Mouse (Mus musculus): ENCODE results near the gene Lat. TPM values are rescaled to one million over a fixed set of nuclear protein-coding genes. Genes with fewer than 3 reads are reported as not detected.

Gene Lat
- polyA plus RNA-seq, 1 experiment from 2014 or later: 2.4 TPM

DNA sequence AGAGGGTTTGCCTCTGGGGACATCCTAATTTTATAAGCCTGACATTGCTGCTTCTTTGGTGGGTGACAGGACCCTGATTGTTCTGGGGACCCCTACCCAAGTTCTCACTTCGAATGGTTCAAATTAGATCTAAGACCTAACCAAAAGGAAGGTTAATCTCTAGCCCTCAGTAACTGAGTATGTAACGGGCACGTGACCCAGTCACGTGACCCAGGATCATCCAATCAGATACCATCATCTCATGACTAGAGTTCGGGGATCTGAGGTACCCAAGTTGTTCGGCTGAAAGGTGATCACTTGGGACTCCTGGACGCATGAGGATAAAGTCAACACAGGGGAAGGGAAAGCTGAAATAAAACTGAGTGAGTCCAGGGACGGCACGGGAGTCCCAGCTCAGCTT lies 3.6 kb upstream of the Lat start:
- Histone ChIP-seq H3K4me1 (ENCODE audit: insufficient read depth, low read length) (peaks cover 13% of the 10 kb centered on the region; the same call in 1 of the 2 replicates), H3K4me2 (replicated peaks; ENCODE audit: low read depth, low read length) (no peak overlapping the region), H3K9ac (replicated peaks; ENCODE audit: low read length) (no peak overlapping the region), H3K27me3 (ENCODE audit: insufficient read depth, low read length) (no peaks in the 10 kb centered on the region), H3K27ac (ENCODE audit: low read length) (no peak overlapping the region), H3K9me3 (ENCODE audit: low read length) (no peaks in the 10 kb centered on the region), H3K4me3 (ENCODE audit: low read length) (no peak overlapping the region), H3K36me3 (ENCODE audit: insufficient read depth, low read length) (peaks cover 42% of the 10 kb centered on the region)
- 82% methylated on average over 9 of the region's 9 CpGs for WGBS
- no peak for ATAC-seq (ENCODE audit: low FRiP score, low TSS enrichment)

DNA sequence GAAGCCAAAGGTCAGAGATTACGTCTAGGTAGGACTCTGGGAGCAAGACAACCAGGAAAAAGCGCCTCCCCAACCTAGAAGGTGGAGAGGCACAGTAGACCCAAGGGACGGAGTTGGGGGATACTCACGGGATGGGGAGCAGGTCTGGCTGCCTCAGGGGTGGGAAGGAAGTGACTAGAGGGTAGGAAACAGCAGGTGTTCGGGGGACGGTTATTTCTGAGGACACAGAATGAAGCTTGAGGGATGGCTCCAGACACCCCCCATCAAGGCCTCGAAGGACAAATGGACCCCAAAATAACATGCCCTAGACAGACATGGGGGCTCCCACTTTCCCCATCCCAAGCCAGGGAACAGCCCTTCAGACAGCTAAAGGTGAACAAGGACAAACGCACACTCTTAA lies 1.0 kb downstream of the Lat start:
- H3K4me1 ChIP-seq (ENCODE audit: insufficient read depth, low read length): no peaks in the 10 kb centered on the region
- no peak overlapping the region for H3K9ac ChIP-seq (replicated peaks; ENCODE audit: low read length)
- no peak overlapping the region for H3K4me3 ChIP-seq (ENCODE audit: low read length)
- no peaks in the 10 kb centered on the region for H3K9me3 ChIP-seq (ENCODE audit: low read length)
- no peaks in the 10 kb centered on the region for H3K27me3 ChIP-seq (ENCODE audit: insufficient read depth, low read length)
- no peak overlapping the region for H3K27ac ChIP-seq (ENCODE audit: low read length)
- ATAC-seq (ENCODE audit: low FRiP score, low TSS enrichment): no peak
- no peak overlapping the region for H3K4me2 ChIP-seq (replicated peaks; ENCODE audit: low read depth, low read length)
- peaks cover 40% of the 10 kb centered on the region for H3K36me3 ChIP-seq (ENCODE audit: insufficient read depth, low read length)
- WGBS: 81% methylated on average over 8 of the region's 8 CpGs

- peaks cover 35% of the 10 kb centered on the region for H3K36me3 ChIP-seq (ENCODE audit: insufficient read depth, low read length)
- no peak for ATAC-seq (ENCODE audit: low FRiP score, low TSS enrichment)
- H3K27ac ChIP-seq (ENCODE audit: low read length): no peak overlapping the region
- no peak overlapping the region for H3K4me3 ChIP-seq (ENCODE audit: low read length)
- H3K4me1 ChIP-seq (ENCODE audit: insufficient read depth, low read length): no peaks in the 10 kb centered on the region
- H3K27me3 ChIP-seq (ENCODE audit: insufficient read depth, low read length): no peaks in the 10 kb centered on the region
- H3K9ac ChIP-seq (replicated peaks; ENCODE audit: low read length): no peak overlapping the region
- H3K4me2 ChIP-seq (replicated peaks; ENCODE audit: low read depth, low read length): no peak overlapping the region
- WGBS: 87% methylated on average over 10 of the region's 10 CpGs
- H3K9me3 ChIP-seq (ENCODE audit: low read length): no peaks in the 10 kb centered on the region
These were observed 1.7 kb downstream of the Lat start for GRCm38 (mm10) chr7:126367636-126368035.

DNA sequence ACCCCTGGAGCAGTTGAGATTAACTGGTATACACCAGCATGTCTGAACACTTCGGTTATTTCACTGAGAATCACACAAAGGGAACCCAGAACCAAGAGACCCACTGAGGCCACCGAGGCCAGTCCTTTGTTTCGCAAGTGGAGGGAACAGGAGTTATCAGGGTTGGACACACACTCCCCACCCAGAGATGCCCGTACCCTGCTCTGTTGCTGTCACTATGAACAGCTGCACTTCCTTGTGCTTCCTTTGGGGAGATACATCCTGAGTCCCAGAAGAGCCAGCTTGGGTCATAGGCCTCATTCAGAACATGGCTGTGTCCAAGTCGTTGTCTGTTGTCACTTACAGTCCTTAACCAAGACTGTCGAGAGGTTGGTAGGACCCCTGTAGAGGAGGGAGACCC lies 6.3 kb downstream of the Lat start:
- H3K4me2 ChIP-seq (replicated peaks; ENCODE audit: low read depth, low read length): no peak overlapping the region
- 84% methylated on average over 6 of the region's 6 CpGs for WGBS
- H3K27me3 ChIP-seq (ENCODE audit: insufficient read depth, low read length): no peaks in the 10 kb centered on the region
- no peak for ATAC-seq (ENCODE audit: low FRiP score, low TSS enrichment)
- H3K4me1 ChIP-seq (ENCODE audit: insufficient read depth, low read length): no peaks in the 10 kb centered on the region
- H3K36me3 ChIP-seq (ENCODE audit: insufficient read depth, low read length): 0 out of 2 replicates have a peak, but pooled peaks cover 4% of the 10 kb centered on the region
- H3K9me3 ChIP-seq (ENCODE audit: low read length): no peaks in the 10 kb centered on the region
- H3K4me3 ChIP-seq (ENCODE audit: low read length): no peak overlapping the region
- H3K9ac ChIP-seq (replicated peaks; ENCODE audit: low read length): no peak overlapping the region
- no peak overlapping the region for H3K27ac ChIP-seq (ENCODE audit: low read length)

DNA sequence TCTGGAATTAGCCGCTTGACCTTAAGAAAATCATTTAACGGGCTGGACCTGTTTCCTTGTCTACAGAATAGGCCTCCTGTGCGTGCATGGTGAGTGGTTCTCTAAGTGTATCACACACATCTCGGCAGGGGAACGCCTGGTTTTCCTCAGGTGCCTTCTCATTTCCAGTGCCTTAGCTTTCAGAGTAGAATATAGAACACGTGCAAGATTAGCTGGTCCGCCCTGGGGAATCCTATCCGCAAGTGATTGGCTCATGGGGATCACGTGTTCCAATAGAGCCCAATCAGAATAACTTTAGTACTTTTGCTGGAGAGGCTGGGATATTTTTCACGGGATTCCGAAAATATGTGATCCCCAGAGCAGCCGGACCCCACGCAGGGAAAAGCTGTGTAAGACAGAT lies 10.3 kb downstream of the Lat start:
- 69% methylated on average over 13 of the region's 13 CpGs for WGBS
- ATAC-seq (ENCODE audit: low FRiP score, low TSS enrichment): no peak
- Histone ChIP-seq H3K36me3 (ENCODE audit: insufficient read depth, low read length) (no peaks in the 10 kb centered on the region), H3K4me2 (replicated peaks; ENCODE audit: low read depth, low read length) (no peak overlapping the region), H3K9ac (replicated peaks; ENCODE audit: low read length) (no peak overlapping the region), H3K4me3 (ENCODE audit: low read length) (no peak overlapping the region), H3K27me3 (ENCODE audit: insufficient read depth, low read length) (no peaks in the 10 kb centered on the region), H3K9me3 (ENCODE audit: low read length) (no peaks in the 10 kb centered on the region), H3K27ac (ENCODE audit: low read length) (no peak overlapping the region), H3K4me1 (ENCODE audit: insufficient read depth, low read length) (no peaks in the 10 kb centered on the region)

- WGBS: 91% methylated on average over 9 of the region's 9 CpGs
- Histone ChIP-seq H3K36me3 (ENCODE audit: insufficient read depth, low read length) (no peaks in the 10 kb centered on the region), H3K4me1 (ENCODE audit: insufficient read depth, low read length) (no peaks in the 10 kb centered on the region), H3K27me3 (ENCODE audit: insufficient read depth, low read length) (no peaks in the 10 kb centered on the region), H3K4me3 (ENCODE audit: low read length) (no peak overlapping the region), H3K9me3 (ENCODE audit: low read length) (no peaks in the 10 kb centered on the region), H3K9ac (replicated peaks; ENCODE audit: low read length) (no peak overlapping the region), H3K4me2 (replicated peaks; ENCODE audit: low read depth, low read length) (no peak overlapping the region), H3K27ac (ENCODE audit: low read length) (no peak overlapping the region)
- ATAC-seq (ENCODE audit: low FRiP score, low TSS enrichment): no peak
These were observed 11.0 kb downstream of the Lat start for GRCm38 (mm10) chr7:126358413-126358812.

- no peak overlapping the region for H3K4me2 ChIP-seq (replicated peaks; ENCODE audit: low read depth, low read length)
- no peaks in the 10 kb centered on the region for H3K27me3 ChIP-seq (ENCODE audit: insufficient read depth, low read length)
- H3K4me3 ChIP-seq (ENCODE audit: low read length): no peak overlapping the region
- ATAC-seq (ENCODE audit: low FRiP score, low TSS enrichment): no peak
- no peak overlapping the region for H3K27ac ChIP-seq (ENCODE audit: low read length)
- H3K9ac ChIP-seq (replicated peaks; ENCODE audit: low read length): no peak overlapping the region
- no peaks in the 10 kb centered on the region for H3K9me3 ChIP-seq (ENCODE audit: low read length)
- no peaks in the 10 kb centered on the region for H3K4me1 ChIP-seq (ENCODE audit: insufficient read depth, low read length)
- WGBS: 87% methylated on average over 6 of the region's 6 CpGs
- H3K36me3 ChIP-seq (ENCODE audit: insufficient read depth, low read length): no peaks in the 10 kb centered on the region
These were observed 11.5 kb downstream of the Lat start for GRCm38 (mm10) chr7:126357838-126358237.

GRCm38 (mm10) chr7:126356793-126357591 lies 12.4 kb downstream of the Lat start:
- Histone ChIP-seq H3K9ac (replicated peaks; ENCODE audit: low read length) (no peak overlapping the region), H3K4me2 (replicated peaks; ENCODE audit: low read depth, low read length) (no peak overlapping the region), H3K4me1 (ENCODE audit: insufficient read depth, low read length) (no peaks in the 10 kb centered on the region), H3K27ac (ENCODE audit: low read length) (no peak overlapping the region), H3K4me3 (ENCODE audit: low read length) (no peak overlapping the region), H3K27me3 (ENCODE audit: insufficient read depth, low read length) (no peaks in the 10 kb centered on the region), H3K9me3 (ENCODE audit: low read length) (no peaks in the 10 kb centered on the region), H3K36me3 (ENCODE audit: insufficient read depth, low read length) (no peaks in the 10 kb centered on the region)
- no peak for ATAC-seq (ENCODE audit: low FRiP score, low TSS enrichment)
- whole genome bisulfite sequencing: 54% methylated on average over 7 of the region's 7 CpGs

GRCm38 (mm10) chr7:126355847-126356597 lies 13.3 kb downstream of the Lat start:
- no peaks in the 10 kb centered on the region for H3K36me3 ChIP-seq (ENCODE audit: insufficient read depth, low read length)
- H3K27me3 ChIP-seq (ENCODE audit: insufficient read depth, low read length): no peaks in the 10 kb centered on the region
- no peak overlapping the region for H3K4me3 ChIP-seq (ENCODE audit: low read length)
- WGBS: 60% methylated on average over 5 of the region's 5 CpGs
- H3K27ac ChIP-seq (ENCODE audit: low read length): no peak overlapping the region
- H3K4me2 ChIP-seq (replicated peaks; ENCODE audit: low read depth, low read length): no peak overlapping the region
- ATAC-seq (ENCODE audit: low FRiP score, low TSS enrichment): no peak
- H3K9me3 ChIP-seq (ENCODE audit: low read length): no peaks in the 10 kb centered on the region
- H3K9ac ChIP-seq (replicated peaks; ENCODE audit: low read length): no peak overlapping the region
- H3K4me1 ChIP-seq (ENCODE audit: insufficient read depth, low read length): no peaks in the 10 kb centered on the region

Data from kidney, embryonic 16.5 days (tissue).